Mouse (Mus musculus): ENCODE measurements around the gene Kctd20. TPM values are rescaled to one million over a fixed set of nuclear protein-coding genes. Genes with fewer than 3 reads are reported as not detected.

The Kctd20 gene
- polyA plus RNA-seq, 1 experiment from 2014 or later = 47.2 TPM

DNA sequence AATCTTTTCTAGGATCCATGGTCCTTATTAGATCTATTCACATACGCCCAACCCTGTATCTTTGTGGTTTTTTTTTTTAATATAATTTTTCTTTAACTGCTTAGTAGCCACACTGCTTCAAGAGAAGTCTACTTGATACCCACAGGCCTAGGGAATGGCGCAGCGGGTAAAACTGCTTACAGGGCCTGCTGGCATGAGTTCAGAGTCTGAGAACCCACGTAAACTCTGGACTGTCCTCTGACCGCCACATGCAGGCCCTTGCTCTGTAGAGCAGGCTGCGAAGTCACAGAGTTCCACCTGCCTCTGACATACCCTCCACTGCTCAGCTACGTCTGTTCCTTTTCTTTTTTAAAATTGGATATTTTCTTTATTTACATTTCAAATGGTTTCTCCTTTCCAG, 7.3 kb upstream of the Kctd20 start:
- WGBS (ENCODE audit: missing documents) = 93% methylated on average over 7 of the region's 7 CpGs
- H3K4me3 ChIP-seq (ENCODE audit: inconsistent target) = no peak overlapping the region
- no peaks in the 10 kb centered on the region for H3K36me3 ChIP-seq (ENCODE audit: inconsistent target)
- no peaks in the 10 kb centered on the region for H3K79me2 ChIP-seq (ENCODE audit: inconsistent target)
- no peak overlapping the region for H3K27ac ChIP-seq

DNA sequence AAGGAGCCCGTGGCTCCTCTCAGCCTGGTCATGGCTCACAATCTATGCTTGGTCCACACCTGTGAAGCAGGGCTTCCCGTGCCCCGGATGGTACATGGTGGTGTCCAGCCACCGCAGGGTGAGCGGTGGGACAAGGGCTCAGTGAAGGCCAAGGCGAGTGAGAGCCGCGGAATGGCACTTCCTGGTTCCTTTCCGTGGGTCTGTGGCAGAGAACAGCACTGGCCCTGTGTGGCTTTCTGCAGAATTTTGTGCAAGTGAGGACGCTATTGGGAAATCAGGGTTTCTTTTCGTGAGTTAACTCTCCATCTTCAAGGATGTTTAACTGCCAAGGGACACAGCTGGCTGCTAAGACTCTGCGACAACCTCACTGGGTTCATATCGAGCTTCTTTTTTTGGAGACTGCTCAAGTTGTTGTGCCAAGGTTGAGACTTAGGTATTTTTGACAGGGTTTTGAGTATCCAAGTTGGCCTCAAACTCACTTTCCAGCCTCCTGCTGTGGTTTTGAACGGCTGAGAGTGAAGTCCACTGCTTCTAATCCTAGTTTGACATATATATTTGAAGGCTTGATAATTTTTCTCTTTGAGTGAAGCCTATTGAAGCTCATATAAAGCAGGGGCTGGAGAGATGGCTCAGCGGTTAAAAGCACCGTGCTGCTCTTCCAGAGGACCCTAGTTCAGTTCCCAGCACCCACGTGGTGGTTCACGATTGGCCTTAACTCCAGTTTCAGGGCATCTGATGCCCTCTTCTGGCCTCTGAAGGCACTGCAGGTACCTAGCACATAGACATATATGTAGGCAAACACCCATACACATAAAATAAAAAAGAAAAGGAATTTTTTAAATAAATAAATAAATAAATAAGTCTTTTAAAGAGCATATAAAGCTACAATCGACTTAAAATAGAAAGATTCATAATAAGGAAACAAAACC, 4.5 kb upstream of the Kctd20 start:
- 62% methylated on average over 19 of the region's 19 CpGs for WGBS (ENCODE audit: missing documents)
- no peaks in the 10 kb centered on the region for H3K36me3 ChIP-seq (ENCODE audit: inconsistent target)
- no peaks in the 10 kb centered on the region for H3K79me2 ChIP-seq (ENCODE audit: inconsistent target)
- H3K4me3 ChIP-seq (ENCODE audit: inconsistent target) = no peak overlapping the region
- no peak overlapping the region for H3K27ac ChIP-seq

DNA sequence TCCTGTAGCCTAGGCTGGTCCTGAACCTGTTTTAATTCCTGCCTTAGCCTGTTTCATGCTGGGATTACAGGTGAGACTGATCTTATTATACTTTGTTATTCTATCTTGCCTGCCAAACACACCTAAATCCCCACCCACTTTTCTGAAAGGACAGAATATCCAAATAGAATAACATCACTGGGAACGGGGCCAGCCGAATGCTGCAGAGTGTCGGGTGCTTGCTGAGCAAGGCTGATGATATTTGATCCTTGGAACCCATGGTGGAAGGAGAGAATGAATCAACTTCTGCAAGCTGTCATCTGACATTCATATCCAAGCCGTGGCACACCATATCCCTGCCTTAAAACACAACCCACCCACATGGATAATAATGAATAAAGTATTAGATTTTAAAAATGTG, 3.1 kb upstream of the Kctd20 start:
- H3K79me2 ChIP-seq (ENCODE audit: inconsistent target) = peaks cover 12% of the 10 kb centered on the region
- no peaks in the 10 kb centered on the region for H3K36me3 ChIP-seq (ENCODE audit: inconsistent target)
- H3K27ac ChIP-seq = no peak overlapping the region
- no peak overlapping the region for H3K4me3 ChIP-seq (ENCODE audit: inconsistent target)
- 100% methylated on average over 3 of the region's 4 CpGs for WGBS (ENCODE audit: missing documents)

DNA sequence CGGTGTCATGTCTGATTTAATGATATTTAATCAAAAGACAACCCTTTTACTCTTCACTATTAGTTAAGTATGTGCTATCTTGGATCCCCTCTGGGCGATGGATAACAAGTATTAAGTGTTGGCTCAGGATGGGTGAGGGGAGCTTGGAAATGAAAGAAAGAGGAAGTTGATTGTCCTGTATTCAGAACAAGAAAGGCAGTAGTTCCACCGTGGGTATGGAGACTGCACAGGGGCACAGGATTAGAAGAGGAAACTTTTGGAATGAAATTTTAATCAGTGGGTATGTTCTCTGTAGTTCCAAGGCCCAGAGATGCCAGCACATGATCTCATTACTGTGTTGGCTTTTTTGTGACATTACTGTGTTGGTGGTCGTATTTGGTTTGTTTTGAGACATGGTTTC, 999 bp upstream of the Kctd20 start:
- Histone ChIP-seq H3K27ac (no peak overlapping the region), H3K36me3 (ENCODE audit: inconsistent target) (no peaks in the 10 kb centered on the region), H3K79me2 (ENCODE audit: inconsistent target) (peaks cover 33% of the 10 kb centered on the region), H3K4me3 (ENCODE audit: inconsistent target) (no peak overlapping the region)
- WGBS (ENCODE audit: missing documents) = 43% methylated on average over 4 of the region's 4 CpGs

DNA sequence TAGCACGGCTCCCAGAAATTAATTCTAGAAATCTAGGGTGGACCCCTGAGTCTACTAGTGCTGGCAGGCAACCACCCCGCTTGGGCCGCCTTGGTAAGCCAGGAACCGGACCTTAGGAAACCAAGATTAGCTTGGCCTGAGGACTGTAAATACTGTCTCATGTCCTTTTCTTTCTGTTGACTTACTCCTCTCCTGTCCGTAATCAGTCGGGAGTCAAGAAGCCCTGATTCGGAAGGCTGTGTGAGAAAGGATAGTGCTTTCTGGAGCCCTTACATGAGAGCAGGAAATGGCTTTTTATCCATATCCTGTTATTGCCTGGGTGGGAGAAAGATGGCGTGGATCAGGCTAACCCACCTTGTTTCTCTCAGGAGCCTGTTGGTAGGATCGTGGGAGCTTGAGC, 1.5 kb downstream of the Kctd20 start:
- Histone ChIP-seq H3K36me3 (ENCODE audit: inconsistent target) (0 out of 2 replicates have a peak, but pooled peaks cover 8% of the 10 kb centered on the region), H3K79me2 (ENCODE audit: inconsistent target) (peaks cover 58% of the 10 kb centered on the region), H3K27ac (peak overlapping the region; percentile 67), H3K4me3 (ENCODE audit: inconsistent target) (peak overlapping the region; percentile 85)
- WGBS (ENCODE audit: missing documents) = 2% methylated on average over 9 of the region's 9 CpGs

DNA sequence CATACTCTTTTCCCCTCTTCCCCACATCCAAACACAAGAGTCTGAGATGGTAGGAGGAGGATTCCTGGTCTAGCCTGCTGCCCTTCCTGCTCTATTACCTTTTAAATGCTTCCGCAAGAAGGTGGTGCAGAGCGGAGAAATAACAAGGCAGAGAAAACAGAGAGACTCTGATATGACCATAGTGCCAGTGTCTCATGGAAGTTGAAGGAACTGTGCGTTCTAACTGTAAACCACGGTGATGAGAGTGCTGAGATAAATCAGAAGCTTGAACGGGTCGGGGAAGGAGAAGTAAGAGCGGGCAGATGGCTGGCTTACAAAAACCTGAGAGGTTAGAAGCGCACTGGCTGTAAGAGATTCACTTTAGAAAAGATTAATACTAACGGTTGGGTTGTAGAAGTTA, 2.7 kb downstream of the Kctd20 start:
- 0 out of 2 replicates have a peak, but pooled peaks cover 10% of the 10 kb centered on the region for H3K36me3 ChIP-seq (ENCODE audit: inconsistent target)
- H3K27ac ChIP-seq = no peak overlapping the region
- H3K79me2 ChIP-seq (ENCODE audit: inconsistent target) = peaks cover 69% of the 10 kb centered on the region
- H3K4me3 ChIP-seq (ENCODE audit: inconsistent target) = no peak overlapping the region
- 49% methylated on average over 9 of the region's 9 CpGs for WGBS (ENCODE audit: missing documents)

DNA sequence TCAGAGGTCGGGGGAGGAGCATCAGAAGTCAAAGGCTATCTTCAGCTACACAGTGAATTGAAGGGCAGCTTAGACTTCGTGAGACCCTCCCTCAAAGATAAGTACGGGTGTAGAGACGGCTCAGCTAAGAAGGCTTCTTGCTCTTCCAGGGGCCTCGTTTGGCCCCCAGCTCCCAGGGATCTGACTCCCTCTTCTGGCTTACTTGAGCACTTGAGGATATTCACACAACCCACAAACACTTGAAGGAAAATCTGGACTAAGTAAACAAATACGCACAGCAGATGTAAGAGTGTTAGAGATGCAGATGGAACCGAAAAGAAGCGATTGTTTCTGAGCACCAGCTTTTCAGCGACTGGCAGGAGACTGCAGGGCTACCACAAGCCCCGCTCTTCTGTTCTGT, 8.8 kb downstream of the Kctd20 start:
- Histone ChIP-seq H3K4me3 (ENCODE audit: inconsistent target) (no peak overlapping the region), H3K36me3 (ENCODE audit: inconsistent target) (peaks cover 59% of the 10 kb centered on the region), H3K79me2 (ENCODE audit: inconsistent target) (peaks cover 74% of the 10 kb centered on the region), H3K27ac (no peak overlapping the region)
- 96% methylated on average over 10 of the region's 10 CpGs for WGBS (ENCODE audit: missing documents)

DNA sequence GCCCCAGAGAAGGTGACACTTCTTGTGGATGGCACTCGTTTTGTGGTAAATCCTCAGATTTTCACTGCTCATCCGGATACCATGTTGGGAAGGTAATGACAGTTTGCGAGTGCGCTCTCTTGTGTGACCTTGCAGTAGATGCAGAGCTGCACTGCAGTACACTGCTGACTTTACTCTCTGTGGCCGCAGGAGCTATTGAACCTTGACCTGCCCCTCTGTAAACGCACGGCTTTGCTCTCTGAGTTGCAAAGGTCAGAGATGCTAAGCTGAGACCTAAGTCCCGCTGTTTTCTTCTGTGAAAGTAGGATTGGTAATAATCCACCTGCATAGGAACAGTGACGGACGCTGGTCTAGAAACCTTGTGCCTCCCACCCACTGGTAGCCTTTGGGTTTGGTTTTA, 9.8 kb downstream of the Kctd20 start:
- Histone ChIP-seq H3K36me3 (ENCODE audit: inconsistent target) (peaks cover 68% of the 10 kb centered on the region), H3K27ac (no peak overlapping the region), H3K4me3 (ENCODE audit: inconsistent target) (no peak overlapping the region), H3K79me2 (ENCODE audit: inconsistent target) (peaks cover 64% of the 10 kb centered on the region)
- WGBS (ENCODE audit: missing documents) = 97% methylated on average over 10 of the region's 10 CpGs

DNA sequence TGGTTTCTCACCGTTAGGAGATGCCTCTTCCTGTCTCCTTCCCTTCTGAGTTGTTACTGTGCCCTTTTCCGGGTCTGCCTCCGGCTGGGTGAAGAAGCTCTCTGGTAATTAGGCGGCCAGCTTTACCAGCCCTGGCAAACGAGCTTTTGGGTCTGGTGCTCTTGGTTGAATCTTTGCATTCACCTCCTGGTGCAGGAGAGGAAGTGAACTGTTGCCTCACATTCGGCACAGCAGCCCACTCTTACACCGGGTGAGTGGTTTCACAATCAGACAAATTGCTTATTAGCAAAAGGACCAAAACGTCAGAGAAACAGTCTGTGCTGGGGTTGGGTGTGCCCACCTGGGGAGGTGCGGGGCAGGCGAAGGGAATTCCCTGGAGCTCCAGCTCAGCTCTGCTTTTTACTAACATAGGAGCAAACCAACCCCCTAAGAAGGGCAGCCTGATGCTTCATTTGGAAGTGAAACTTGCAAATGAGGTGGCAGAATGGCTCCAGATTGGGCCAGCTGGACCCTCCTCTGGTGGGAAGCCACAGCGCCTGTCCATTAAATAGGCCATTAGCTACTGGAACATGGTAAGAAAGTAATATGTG, 15.4 kb downstream of the Kctd20 start:
- 8% methylated on average over 11 of the region's 11 CpGs for WGBS (ENCODE audit: missing documents)
- Histone ChIP-seq H3K36me3 (ENCODE audit: inconsistent target) (peaks cover 78% of the 10 kb centered on the region), H3K79me2 (ENCODE audit: inconsistent target) (peaks cover 12% of the 10 kb centered on the region), H3K4me3 (ENCODE audit: inconsistent target) (no peak overlapping the region), H3K27ac (no peak overlapping the region)

DNA sequence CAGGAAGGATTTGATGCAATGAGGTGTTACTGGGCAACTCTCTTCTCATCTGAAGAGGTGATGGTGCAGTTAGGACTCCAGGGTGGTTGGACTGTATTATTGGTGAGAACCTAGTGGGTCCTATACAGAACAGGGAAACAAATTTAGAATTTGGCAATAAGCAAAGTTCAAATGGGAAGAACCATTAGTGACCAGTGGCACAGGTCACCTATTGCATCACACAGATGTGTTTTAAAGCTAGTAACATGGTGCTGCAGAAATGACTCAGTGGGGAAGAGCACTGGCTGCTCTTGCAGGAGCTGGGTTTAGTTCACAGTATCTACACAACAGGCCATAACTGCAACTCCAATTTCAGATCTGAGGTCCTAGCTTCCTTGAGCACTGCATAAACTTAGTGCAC, 18.4 kb downstream of the Kctd20 start:
- Histone ChIP-seq H3K79me2 (ENCODE audit: inconsistent target) (peaks cover 3% of the 10 kb centered on the region; the same call in 1 of the 2 replicates), H3K27ac (no peak overlapping the region), H3K4me3 (ENCODE audit: inconsistent target) (no peak overlapping the region), H3K36me3 (ENCODE audit: inconsistent target) (peaks cover 76% of the 10 kb centered on the region)

DNA sequence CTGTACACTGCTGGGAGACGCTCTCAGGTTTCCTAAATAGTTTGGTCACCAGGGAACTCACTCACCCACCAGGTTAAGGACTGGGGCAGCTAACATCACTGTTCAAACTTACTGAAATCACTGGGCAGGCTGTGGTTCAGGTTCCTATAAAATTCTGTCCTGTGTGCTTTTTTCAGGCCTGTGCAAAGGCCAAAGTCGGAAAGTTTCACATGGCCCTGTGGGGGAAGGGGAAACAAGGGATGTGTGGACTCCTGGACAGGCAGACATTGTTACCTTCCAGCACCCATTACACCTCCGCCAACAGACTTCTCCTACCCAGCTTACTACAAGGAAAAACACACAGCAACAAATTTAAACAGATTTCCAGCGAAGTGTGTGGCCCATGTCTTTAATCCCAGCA, 27.3 kb downstream of the Kctd20 start:
- 91% methylated on average over 4 of the region's 4 CpGs for WGBS (ENCODE audit: missing documents)
- Histone ChIP-seq H3K36me3 (ENCODE audit: inconsistent target) (peaks cover 86% of the 10 kb centered on the region), H3K4me3 (ENCODE audit: inconsistent target) (no peak overlapping the region)

DNA sequence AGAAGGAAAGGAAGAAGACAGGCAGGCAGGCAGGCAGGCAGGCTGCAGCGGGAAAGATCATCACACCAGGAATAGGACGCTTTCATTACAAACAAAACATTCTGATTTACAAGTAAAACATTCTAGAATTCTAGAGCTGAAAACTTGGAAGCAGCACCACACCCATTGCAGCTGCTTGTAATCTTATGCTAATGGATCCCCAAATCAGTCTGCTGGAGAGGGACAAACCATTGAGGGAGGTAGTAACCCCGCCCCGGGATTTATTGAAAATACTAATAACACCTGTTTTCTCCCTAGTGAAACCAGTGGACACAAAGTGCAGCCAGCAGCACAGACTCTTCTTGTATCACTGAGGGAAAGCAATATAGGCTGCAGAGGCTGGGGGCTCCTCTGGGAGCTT, 29.3 kb downstream of the Kctd20 start:
- Histone ChIP-seq H3K27ac (no peak overlapping the region), H3K79me2 (ENCODE audit: inconsistent target) (no peaks in the 10 kb centered on the region), H3K36me3 (ENCODE audit: inconsistent target) (peaks cover 81% of the 10 kb centered on the region), H3K4me3 (ENCODE audit: inconsistent target) (no peak overlapping the region)
- WGBS (ENCODE audit: missing documents) = 100% methylated on average over 2 of the region's 4 CpGs

More for the DNA sequence above, 27.3 kb downstream of the Kctd20 start:
- H3K79me2 ChIP-seq (ENCODE audit: inconsistent target) = no peaks in the 10 kb centered on the region
- no peak overlapping the region for H3K27ac ChIP-seq

DNA sequence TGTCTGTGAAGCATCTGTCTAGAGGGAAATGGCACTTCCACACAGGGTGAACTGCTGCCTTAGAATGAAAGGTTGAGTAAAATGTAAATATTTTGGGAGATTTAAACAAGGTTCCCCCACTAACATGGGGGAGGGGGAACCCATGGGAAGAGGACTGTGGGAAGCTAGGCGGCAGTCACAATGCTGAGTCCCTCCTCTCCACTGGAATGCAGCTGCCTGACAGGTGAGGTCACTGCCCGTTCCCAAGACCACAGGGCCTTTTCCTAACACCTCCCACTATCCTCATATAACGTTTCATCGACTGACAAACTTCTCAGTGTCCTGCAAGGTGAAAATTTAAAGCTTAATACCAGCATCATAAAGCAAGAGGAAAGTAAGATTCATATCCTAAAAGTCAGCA, 30.8 kb downstream of the Kctd20 start:
- WGBS (ENCODE audit: missing documents) = 82% methylated on average over 4 of the region's 4 CpGs
- Histone ChIP-seq H3K36me3 (ENCODE audit: inconsistent target) (peaks cover 85% of the 10 kb centered on the region), H3K79me2 (ENCODE audit: inconsistent target) (no peaks in the 10 kb centered on the region), H3K4me3 (ENCODE audit: inconsistent target) (no peak overlapping the region), H3K27ac (no peak overlapping the region)

DNA sequence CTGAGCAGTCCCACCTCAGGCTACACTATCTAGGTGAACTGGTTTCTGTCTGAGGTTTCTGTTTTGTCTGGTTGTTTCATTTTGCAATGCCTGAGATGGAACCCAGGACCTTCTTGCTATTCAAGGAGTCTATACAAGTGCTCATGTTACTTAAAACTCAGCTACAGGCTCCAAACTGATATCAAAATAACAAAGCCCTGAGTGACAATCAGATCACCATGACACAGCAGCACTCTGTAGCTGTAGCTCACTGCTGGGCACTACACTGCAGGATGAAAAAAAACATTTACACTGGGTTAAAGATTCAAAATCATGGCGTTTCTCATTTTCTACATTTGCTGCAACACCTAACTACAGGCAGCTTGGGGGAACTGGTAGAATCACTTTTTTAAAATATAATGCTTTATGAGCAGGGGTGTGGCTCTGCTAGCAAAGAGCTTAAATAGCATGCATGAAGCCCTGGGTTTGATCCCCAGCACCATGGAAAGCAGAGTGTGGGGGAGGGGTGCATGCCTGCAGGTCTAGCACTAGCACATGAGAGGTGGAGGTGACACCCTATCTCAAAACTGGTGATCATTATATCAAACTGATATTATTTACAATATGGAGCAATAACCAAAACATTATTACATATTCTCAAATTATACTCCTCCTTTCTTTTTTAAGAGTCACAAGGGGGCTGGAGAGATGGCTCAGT, 33.1 kb downstream of the Kctd20 start:
- H3K4me3 ChIP-seq (ENCODE audit: inconsistent target) = no peak overlapping the region
- H3K27ac ChIP-seq = no peak overlapping the region
- H3K36me3 ChIP-seq (ENCODE audit: inconsistent target) = peaks cover 85% of the 10 kb centered on the region
- 100% methylated on average over 1 of the region's 1 CpGs for WGBS (ENCODE audit: missing documents)
- H3K79me2 ChIP-seq (ENCODE audit: inconsistent target) = no peaks in the 10 kb centered on the region

DNA sequence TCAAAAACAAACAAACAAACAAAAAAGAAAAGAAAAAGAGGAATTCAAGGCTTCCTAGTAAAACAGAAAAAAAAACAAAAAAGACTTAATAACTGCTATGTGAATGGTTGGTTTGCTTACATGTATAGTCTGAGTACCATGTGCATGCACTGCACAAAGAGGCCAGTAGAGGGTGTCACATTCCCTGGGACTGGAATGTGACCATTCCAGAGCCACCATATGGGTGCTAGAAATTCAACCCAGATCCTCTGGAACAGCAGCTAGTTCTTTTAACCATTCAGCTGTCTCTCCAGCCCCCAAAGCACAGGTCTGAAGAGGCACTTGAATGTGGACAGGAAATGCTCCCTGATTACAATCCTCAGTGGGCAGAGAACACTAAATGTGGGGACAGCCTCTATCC, 35.1 kb downstream of the Kctd20 start:
- Histone ChIP-seq H3K4me3 (ENCODE audit: inconsistent target) (no peak overlapping the region), H3K27ac (no peak overlapping the region), H3K36me3 (ENCODE audit: inconsistent target) (peaks cover 92% of the 10 kb centered on the region), H3K79me2 (ENCODE audit: inconsistent target) (no peaks in the 10 kb centered on the region)
